Mouse (Mus musculus) macrophage (primary cell): Measurements from ENCODE around the gene Bcl2l1. TPM values are rescaled to one million over a fixed set of nuclear protein-coding genes. Genes with fewer than 3 reads are reported as not detected.

Source experiments
- H3K27ac ChIP-seq: fragments of 350-480 bp; formaldehyde crosslinking; 2 replicates; pipeline ENCODE4 v1.9.0; 2021
- H3K36me3 ChIP-seq: fragments of 350-480 bp; formaldehyde crosslinking; 2 replicates; pipeline ENCODE4 v1.9.0; 2021; ENCODE audit errors: inconsistent target
- H3K4me3 ChIP-seq: fragments of 350-480 bp; formaldehyde crosslinking; 2 replicates; pipeline ENCODE4 v1.9.0; 2021; ENCODE audit errors: inconsistent target
- H3K79me2 ChIP-seq: fragments of 350-480 bp; formaldehyde crosslinking; 2 replicates; pipeline ENCODE4 v1.9.0; 2021; ENCODE audit errors: inconsistent target
- WGBS: methylation state at CpG from one replicate; pipeline ENCODE4 v1.1.7; 2026; ENCODE audit warnings: inconsistent platforms; ENCODE audit not compliant: missing documents; 5-methylcytosine and 5-hydroxymethylcytosine counted together
- polyA plus RNA-seq: library from polyadenylated mRNA; stranded (reverse); fragments of 250-400 nt; gene quantifications from 3 replicates; pipeline ENCODE4 v1.2.4, GENCODE M21; 2018; ENCODE audit warnings: inconsistent platforms

The Bcl2l1 gene
- polyA plus RNA-seq, 1 experiment from 2014 or later: 48.4 TPM

DNA sequence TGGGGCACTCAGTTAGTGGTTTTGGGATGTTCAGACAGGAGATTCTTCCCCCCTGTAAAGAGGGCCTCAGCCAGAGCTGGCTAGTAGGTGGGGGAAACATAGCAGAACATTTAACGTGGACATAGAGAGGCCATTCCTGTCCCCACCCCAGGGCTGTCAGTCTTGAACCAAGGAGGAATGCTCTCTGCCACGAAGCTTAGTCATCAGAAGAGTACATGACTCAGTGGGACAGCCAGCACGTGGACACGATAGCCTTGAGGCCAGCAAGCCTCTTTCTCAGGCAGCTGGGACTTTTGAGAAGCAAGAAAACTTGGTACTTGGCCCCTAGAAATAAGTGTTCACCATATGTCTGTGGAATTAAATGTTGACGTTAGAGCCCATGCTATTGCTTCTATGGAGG lies 48.9 kb downstream of the Bcl2l1 start:
- 60% methylated on average over 5 of the region's 5 CpGs for WGBS
- Histone ChIP-seq H3K4me3 (no peak overlapping the region), H3K79me2 (peaks cover 74% of the 10 kb centered on the region), H3K36me3 (peaks cover 7% of the 10 kb centered on the region; the same call in 1 of the 2 replicates), H3K27ac (peak overlapping the region; percentile 55)

DNA sequence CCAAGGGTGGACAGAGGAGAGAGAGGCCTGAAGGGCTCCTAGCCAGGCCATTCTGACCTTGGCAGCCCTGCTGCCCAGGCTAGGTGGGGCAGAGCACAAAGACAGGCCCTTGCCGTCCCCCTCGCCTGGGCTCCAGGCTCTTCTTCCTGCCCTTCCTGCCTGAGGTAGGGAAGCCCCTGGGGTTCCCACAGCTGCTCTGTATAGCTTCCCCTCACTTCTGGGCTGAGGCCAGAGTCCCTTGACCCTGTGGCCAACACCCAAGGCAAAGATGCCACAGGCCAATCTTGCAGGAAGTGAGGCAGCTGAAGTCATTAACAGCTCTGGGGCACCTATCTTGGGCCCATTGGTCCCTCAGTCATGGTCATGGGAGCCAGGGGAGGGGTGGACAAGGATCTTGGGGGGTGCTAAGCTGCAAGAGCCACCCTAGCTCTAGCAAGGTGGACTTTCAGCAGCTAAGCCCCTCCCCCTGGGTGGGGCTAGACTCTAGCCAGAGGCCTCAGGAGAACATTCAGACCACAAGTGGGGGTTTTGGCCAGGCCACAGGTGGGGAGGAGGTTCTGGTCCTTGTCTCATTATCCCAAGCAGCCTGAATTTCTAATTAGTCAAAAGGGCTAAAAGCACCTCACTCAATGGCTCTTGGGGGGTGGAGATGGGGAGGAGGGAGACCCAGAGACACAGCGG lies 50.4 kb downstream of the Bcl2l1 start:
- Histone ChIP-seq H3K4me3 (no peak overlapping the region), H3K27ac (peak overlapping the region; percentile 55), H3K36me3 (peaks cover 7% of the 10 kb centered on the region; the same call in 1 of the 2 replicates), H3K79me2 (peaks cover 59% of the 10 kb centered on the region)
- WGBS: 62% methylated on average over 3 of the region's 3 CpGs

DNA sequence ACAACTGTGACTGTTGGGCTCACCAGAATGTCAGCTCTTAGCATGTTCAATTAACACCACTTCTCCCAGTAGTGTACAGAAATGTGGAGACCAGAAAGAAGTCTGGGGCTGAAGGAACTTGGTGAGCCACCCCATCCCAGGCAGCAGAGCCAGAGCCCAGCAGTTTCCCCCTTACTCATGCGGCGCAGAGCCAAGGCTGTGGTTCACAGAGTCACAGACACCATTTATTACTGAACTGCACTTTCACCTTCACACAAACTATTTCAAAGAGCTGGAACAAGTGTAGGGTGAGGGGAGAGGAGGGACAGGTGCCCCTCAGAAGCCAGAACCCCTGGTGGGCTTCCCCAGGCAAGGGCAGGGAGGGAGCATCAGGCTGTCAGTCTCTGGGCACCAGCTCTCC lies 51.1 kb downstream of the Bcl2l1 start:
- Histone ChIP-seq H3K27ac (peak overlapping the region; percentile 55), H3K79me2 (peaks cover 52% of the 10 kb centered on the region), H3K4me3 (no peak overlapping the region), H3K36me3 (peaks cover 3% of the 10 kb centered on the region; the same call in 1 of the 2 replicates)
- WGBS: 50% methylated on average over 2 of the region's 2 CpGs

DNA sequence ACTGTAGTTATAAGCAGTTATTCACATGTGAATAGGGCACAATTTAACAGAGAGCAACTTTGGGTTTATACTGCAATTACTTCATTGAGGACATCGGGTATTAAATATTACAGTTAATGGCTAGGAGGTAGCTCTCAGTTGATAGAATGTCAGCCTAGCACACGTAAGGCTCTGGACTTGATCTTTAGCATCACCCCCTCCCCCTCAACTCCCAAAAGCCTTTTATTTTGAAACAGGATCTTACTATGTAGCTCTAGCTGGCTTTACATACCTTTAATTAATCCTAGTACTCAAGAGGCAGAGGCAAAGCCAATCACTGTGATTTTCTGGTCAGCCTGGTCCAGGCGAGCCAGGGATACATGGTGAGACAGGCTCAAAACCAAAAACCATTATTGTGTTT lies 54.4 kb downstream of the Bcl2l1 start:
- Histone ChIP-seq H3K79me2 (peaks cover 18% of the 10 kb centered on the region), H3K27ac (no peak overlapping the region), H3K4me3 (no peak overlapping the region), H3K36me3 (no peaks in the 10 kb centered on the region)
- 98% methylated on average over 3 of the region's 3 CpGs for WGBS

DNA sequence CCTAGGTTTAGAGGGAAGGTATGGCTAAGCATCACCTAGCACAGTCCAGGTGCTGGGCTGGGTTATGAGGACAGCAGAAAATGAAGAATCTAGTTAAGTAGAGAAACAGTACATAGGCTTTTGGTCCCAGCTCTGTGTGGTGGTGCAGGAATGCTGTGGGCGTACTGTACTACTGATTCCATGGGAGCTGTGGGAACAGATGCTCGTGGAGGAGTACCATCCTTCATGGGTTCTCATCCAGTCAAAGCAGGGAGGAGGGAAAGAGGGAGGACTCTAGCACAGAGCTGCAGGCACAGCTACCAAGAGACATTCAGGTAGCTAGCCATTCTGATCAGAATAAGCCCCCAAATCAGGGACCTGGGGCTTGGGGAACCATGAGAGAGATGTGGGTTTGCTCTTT lies 55.1 kb downstream of the Bcl2l1 start:
- WGBS: no CpG with 5 or more reads among the region's 2 CpGs
- Histone ChIP-seq H3K4me3 (no peak overlapping the region), H3K79me2 (peaks cover 12% of the 10 kb centered on the region), H3K36me3 (no peaks in the 10 kb centered on the region), H3K27ac (no peak overlapping the region)

DNA sequence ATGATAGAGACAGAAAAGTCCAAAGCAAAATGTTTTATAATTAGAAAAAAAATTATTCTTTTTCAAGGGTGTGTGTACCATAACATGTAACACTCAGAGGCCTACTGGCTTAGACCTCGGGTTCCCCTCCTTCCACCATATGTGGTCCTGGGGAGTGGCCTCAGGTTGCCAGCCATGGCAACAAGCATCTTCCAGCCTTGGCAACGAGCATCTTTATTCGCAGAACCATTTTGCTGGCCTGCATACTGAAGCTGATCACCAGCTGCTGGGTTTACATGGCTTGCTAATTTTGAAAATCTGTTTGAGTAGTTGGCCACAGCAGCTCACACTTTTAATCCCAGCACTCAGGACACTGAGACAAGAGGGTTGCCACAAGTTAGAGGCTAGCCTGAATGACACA lies 55.5 kb downstream of the Bcl2l1 start:
- Histone ChIP-seq H3K27ac (no peak overlapping the region), H3K79me2 (peaks cover 8% of the 10 kb centered on the region), H3K36me3 (no peaks in the 10 kb centered on the region), H3K4me3 (no peak overlapping the region)
- WGBS: 96% methylated on average over 3 of the region's 3 CpGs

DNA sequence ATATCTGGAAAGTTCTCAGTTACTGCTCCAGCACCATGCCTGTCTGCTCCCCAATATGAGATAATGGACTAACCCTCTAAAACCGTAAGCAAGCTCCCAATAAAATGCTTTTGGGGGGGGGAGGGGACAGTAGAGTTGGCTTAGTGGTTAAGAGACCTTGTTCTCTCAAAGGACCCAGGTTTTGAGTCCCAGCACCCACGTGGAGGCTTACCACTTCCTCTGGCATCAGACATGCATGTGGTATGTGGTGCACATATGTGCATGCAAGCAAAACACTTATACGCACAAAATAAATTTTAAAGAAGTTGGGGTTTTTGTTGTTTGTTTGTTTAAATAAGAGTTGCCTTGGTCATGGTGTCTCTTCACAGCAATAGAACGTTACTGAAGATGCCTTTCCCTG lies 56.2 kb downstream of the Bcl2l1 start:
- Histone ChIP-seq H3K4me3 (no peak overlapping the region), H3K36me3 (no peaks in the 10 kb centered on the region), H3K27ac (no peak overlapping the region), H3K79me2 (peaks cover 1% of the 10 kb centered on the region)
- WGBS: 57% methylated on average over 4 of the region's 4 CpGs

DNA sequence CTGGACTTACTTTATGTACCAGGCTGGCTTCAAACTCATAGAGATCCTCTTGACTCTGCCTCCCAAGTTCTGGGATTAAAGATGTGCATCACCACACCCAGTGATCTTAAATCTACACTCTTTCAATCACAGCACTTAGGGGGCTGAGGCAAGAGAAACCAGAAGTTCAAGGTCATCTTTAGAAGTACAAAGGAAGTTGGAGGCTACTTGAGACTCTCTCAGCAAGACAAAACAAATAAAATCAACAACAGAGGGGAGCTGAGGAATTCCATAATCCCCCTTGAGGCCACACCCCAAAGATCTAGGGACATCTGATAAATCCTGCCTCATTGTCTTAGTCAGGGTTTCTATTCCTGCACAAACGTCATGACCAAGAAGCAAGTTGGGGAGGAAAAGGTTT lies 59.3 kb downstream of the Bcl2l1 start:
- 44% methylated on average over 1 of the region's 1 CpGs for WGBS
- Histone ChIP-seq H3K27ac (no peak overlapping the region), H3K4me3 (no peak overlapping the region), H3K79me2 (no peaks in the 10 kb centered on the region), H3K36me3 (no peaks in the 10 kb centered on the region)

DNA sequence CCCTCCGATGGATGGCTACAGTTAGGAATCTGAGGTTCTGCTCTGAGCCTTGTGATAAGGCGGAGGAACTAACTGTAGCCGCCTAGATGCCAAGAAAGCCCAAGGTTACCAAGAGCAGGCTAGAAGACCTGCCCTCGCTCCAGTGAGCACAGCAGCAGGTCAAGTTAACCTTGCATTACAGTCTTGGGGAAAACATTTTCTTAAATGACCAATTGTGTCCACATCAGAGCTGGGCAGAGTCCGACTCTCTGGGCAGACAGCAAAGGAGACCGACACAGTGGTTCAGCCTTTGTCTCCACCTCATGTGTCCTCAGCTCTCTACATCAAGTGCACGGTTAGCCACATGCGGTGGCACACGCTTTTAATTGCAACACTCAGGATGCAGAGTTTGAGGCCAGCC lies 60.0 kb downstream of the Bcl2l1 start:
- Histone ChIP-seq H3K79me2 (no peaks in the 10 kb centered on the region), H3K36me3 (no peaks in the 10 kb centered on the region), H3K4me3 (no peak overlapping the region), H3K27ac (no peak overlapping the region)
- 74% methylated on average over 9 of the region's 9 CpGs for WGBS

DNA sequence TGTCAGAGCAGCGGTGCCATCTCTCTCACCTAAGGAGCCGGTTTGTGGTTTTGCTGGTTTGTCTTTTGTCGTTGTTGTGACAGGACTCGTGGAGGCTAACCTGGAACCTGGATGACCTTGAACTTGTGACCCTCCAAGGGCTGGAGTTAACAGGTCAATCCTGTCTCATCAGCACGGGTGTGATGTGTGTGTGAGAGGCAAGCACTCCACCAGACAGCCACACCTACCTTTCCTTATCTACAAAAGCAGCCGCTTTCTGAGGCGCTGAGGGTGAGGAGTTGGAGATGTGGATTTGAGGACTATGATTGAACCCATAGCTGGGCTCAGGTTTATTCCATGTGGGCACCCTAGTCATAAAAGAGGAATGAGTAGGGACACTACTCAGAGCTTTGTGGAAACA lies 61.9 kb downstream of the Bcl2l1 start:
- WGBS: 82% methylated on average over 7 of the region's 7 CpGs
- no peaks in the 10 kb centered on the region for H3K36me3 ChIP-seq
- no peaks in the 10 kb centered on the region for H3K79me2 ChIP-seq
- H3K4me3 ChIP-seq: no peak overlapping the region
- H3K27ac ChIP-seq: no peak overlapping the region

DNA sequence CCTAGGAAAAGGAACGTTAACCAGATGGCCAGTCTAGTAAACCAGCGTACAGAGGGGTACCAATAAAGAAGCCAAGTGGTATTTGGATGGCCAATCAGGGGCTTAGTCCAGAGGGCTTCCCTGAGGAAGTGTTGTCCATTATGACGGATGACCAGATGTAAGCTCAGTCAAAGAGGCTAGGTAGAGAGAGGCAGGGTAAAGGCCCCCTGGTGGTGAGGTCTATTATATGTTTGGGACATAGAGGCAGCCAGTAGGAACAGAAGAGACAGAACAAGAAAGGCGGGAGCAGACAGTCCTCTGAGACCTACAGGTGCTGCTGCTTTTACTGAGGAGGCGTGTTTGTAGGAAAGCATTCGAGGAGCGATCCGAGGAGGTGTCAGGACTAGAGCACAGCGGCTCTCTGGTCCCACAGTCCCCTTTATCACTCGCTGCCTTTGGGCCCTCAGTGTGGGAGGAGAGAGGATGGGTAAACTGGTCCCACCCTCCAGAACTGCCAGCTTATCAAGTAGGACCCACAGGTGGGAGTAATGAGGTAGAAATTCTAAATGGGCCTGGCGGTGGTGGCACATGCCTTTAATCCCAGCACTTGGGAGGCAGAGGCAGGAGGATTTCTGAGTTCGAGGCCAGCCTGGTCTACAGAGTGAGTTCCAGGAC lies 63.8 kb downstream of the Bcl2l1 start:
- Histone ChIP-seq H3K27ac (no peak overlapping the region), H3K36me3 (no peaks in the 10 kb centered on the region), H3K79me2 (no peaks in the 10 kb centered on the region), H3K4me3 (no peak overlapping the region)
- WGBS: 71% methylated on average over 12 of the region's 12 CpGs

DNA sequence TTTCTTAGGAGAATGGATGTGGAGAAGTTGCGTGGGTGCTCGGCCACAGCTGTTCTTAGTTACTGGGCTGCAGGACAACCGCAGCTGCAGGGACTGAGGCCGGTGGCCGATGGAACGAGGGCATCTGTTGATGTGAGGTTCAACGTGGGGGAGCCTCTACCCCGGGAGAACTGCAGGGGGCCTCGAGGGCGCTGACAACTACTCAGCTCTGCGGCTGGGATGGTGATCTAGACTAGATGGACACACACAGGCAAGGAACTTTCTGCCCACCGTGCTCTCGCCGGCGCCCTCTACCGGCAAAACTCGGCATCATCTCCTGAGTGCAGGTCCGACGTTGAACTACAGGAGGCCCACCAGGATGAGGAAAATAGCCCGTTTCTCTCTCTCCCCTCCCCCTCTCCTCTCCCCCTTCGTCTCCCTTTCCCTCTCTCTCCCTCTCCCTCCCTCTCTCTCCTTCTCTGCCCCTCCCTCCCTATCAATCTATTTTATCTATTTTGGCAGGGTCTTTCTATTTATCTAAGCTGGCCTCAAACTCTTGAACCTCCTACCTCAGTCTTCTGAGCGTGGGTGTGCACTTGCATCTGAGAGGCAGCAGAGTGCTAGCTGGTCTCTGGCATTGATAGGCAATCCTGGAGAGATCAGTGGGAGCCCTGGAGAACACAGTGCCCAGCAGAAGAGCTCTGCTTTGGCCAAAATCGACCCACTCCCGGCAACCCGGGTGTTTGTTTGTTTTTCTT lies 65.0 kb downstream of the Bcl2l1 start:
- no peak overlapping the region for H3K27ac ChIP-seq
- H3K4me3 ChIP-seq: no peak overlapping the region
- no peaks in the 10 kb centered on the region for H3K36me3 ChIP-seq
- H3K79me2 ChIP-seq: no peaks in the 10 kb centered on the region
- WGBS: 28% methylated on average over 24 of the region's 25 CpGs

DNA sequence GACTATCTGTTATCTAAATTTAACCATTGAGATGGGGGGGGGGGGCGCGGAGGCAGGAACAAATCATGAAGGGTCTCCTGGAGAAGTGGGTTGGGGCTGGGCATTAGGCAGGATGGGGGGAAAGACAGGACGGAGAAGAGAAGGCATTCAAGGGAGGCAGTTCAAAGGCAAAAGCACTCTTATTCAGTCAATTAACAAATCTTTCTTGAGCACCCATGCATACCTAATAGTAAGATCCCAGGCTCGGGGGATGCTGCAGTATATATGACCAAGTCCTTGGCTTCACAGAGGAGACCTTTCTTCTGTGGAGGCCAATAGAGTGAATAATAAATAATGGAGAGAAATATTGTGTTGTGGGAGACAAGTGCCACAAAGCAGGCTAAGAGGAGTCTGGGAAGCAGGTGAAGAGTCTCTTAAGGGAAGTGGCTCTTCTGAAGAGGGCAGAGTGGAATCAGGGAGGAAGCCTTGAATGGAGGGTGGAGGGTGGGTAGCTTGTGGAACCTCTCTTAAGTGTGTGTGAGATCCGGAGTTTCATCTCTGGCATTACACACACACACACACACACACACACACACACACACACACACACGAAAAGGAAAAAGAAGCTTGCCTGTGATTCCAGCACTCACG lies 66.4 kb downstream of the Bcl2l1 start:
- Histone ChIP-seq H3K36me3 (no peaks in the 10 kb centered on the region), H3K27ac (no peak overlapping the region), H3K79me2 (no peaks in the 10 kb centered on the region), H3K4me3 (no peak overlapping the region)
- WGBS: 87% methylated on average over 6 of the region's 7 CpGs

DNA sequence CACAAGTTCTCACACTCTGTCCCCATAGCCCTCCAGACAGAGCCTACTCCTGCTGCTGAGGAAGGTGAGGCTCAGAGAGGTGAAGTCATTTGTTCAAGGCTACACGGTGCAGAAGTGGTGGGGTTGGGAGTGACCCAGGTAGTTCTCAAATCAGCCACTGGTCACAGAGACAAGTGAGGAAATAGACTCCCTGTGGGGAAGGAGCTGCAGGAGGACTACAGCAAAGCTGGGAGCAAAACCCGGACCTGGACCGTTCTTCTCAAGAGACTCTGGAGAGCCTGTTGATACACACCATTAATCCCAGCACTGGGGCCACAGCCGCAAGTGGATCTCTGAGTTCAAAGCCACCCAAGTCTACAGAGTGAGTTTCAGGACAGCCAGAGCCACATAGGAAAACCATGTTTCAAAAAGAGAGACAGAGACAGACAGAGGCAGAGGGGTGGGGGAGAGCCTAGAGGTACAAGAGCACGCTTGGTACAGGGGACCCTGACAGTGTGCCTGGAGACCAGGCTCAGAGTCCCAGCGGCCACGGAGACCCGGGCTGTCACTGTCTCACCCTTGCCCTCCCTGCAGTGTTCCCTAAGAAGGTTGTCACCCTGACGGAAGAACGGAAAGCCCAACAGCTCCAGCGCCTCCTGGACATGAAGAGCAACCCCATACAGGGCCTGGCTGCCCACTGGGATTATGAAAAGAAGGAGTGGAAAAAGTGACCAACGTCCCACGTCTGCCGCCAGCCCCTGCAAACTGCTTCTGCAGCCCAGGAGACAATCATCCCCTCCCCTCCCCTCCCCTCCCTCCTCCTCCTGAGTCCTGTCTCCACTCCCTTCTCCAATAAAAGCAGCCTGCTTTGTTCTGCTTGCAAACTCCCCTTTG lies 67.1 kb downstream of the Bcl2l1 start:
- H3K27ac ChIP-seq: no peak overlapping the region
- 87% methylated on average over 14 of the region's 14 CpGs for whole genome bisulfite sequencing
- no peaks in the 10 kb centered on the region for H3K36me3 ChIP-seq
- no peaks in the 10 kb centered on the region for H3K79me2 ChIP-seq
- no peak overlapping the region for H3K4me3 ChIP-seq
